Mouse (Mus musculus): ENCODE results near the gene Cd247.

Gene Cd247

DNA sequence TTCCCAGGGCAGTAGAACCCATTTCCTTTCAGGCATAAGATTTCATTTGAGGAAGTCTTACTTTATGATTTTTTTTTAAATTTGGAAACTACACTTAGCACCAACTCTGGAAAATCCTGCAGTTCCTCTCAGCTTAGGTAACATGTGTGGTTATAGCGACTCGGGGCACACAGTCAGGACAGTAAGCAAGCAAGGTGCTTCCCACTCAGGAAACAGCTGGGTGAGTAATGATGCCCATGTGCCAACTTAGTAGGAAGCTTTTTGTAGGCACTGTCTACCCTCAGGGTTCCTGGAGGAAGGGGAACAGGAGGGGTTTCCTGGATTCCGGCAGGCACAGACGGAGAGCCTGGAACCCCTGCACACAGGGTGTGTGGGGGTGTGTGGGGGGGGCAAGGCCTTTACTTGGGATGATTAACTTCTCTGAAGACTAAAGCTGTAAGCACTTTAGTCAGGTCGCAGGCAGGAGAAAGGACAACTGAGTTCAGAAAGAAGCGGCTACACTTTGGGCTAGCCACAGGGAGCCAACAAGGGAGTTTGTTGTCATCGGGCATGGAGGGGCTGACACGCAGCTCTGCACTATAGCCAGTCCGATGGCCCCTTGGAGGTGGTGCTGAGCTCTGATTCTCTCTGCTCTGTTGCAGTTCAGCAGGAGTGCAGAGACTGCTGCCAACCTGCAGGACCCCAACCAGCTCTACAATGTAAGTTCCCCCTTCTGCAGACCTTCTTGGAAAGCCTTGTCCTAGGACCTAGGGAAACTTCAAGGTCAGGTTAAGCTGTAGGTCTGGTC is 67.5 kb downstream of the Cd247 start:
- peak in 1 of 2 experiments; percentile 17 for DNase-seq

- DNase-seq, result no peak
Observed at GRCm38 (mm10) chr1:165857279-165857678, 68.8 kb downstream of the Cd247 start.

DNA sequence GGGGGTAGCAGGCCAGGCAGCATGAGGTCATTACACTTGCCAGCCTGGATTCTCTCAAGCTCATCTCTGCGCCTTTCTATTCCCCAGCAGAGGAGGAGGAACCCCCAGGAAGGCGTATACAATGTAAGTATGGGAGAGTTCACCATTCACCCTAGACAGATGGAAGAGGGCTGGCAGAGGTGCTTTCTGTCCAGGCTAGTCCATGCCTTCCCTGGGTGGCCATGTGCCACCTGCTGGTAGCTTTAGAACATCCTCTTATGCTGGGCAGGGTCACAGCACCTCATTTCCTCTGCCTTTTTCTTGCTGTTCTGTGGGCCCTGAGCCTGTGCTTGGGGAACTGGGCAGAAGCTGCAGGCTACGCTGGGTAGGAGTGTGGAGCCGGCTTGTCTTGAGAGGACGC is 69.9 kb downstream of the Cd247 start:
- no peak for DNase-seq

DNA sequence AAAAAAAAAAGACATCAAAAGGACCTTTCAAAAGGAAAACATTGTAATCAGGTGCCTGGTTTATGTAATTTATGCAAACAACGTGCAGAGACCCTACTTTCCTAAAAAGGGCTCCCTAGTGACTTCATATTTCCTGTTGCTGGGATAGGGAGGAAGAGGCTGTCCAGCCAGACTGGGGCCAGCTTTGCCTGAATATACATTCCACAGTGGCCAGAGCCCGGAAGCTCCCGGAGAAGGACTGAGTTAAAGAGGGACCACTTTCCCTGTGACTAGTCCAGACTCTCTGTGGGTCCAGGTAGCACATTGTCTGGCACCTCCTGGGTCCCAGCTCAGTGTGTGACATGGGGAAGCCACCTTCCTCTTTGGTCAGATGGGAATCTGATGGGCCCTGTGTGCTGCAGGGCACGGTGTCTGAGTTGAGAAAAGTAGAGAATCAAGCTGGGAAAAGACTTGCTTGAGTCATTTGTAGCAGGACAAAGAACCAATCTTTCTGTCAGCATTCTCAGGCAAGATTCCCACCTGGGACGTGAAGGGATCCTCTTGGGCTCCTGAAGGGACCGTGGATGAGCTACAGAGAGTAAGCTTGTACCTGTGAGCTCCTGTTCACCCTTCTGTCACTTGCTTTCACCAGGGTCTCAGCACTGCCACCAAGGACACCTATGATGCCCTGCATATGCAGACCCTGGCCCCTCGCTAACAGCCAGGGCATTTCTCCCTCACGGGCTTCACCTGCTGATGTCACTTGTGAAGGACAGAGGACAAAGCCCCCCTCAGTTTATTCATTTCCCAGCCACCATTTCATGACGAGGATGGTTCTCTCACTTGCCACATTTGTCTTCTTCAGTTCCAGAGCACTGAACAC is 72.1 kb downstream of the Cd247 start:
- no peak for DNase-seq

- no peak for DNase-seq
Observed at GRCm38 (mm10) chr1:165861235-165861609, 72.7 kb downstream of the Cd247 start.

DNA sequence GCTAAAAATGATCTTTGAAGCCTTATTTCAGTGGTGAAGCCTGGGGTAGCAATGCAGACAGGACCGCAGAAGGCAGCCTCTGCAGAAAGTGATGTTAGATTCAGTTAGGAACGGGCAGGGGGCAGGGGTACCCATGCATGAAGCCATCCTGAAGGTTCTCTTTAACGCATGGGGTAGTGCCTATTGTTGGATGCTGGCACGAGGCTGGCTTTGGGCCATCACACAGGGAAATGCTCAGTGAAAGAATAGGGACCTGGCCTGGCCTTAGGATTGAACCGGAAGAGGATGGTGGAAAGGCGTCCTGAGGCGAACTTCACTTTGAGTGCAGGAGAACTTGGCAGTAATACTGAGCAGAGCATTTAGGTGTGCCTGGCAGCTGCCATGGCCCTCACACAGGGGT is 73.6 kb downstream of the Cd247 start:
- no peak for DNase-seq

DNA sequence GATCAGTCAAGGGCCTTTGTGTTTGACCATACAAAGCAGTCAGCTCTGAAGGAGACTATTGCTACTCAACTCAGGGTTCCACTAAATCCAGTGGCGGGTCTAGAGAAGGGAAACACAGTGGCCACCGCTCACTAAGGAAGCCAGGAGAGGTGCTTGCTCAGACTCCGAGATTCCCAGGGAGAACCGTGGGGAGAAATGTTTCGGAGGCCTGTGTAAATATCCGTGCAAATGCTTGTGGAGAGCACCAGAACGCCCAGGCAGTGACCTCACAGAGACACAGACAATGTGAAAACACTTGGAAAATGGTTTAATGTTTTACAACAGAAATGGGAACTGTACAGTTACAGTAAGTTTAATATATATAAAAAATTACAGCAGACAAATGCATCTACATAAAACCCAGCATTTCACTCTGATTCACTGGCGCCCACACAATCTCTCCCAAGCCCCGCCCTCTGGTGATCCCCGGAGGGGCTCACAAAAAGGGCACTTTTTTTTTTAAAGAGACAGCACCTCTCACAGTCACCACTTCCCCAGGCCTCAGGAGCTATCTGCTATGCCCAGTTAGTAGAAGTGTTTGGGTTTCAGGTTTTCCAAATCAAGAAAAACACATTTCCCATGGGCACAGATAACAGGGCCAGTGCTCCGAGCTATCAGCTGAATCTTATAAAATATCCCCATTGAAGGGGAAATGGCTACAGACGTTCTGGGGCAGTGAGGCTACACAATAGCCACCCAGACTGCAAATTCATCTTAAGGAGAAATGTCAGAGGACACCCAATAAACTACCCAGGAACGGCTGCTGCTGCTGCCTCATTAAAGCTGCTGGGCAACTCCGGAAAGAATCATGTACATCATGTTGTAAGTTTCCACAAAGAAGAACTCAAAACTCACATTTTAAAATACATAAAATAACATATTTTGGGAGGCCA is 76.6 kb downstream of the Cd247 start:
- DNase-seq, result no peak

DNA sequence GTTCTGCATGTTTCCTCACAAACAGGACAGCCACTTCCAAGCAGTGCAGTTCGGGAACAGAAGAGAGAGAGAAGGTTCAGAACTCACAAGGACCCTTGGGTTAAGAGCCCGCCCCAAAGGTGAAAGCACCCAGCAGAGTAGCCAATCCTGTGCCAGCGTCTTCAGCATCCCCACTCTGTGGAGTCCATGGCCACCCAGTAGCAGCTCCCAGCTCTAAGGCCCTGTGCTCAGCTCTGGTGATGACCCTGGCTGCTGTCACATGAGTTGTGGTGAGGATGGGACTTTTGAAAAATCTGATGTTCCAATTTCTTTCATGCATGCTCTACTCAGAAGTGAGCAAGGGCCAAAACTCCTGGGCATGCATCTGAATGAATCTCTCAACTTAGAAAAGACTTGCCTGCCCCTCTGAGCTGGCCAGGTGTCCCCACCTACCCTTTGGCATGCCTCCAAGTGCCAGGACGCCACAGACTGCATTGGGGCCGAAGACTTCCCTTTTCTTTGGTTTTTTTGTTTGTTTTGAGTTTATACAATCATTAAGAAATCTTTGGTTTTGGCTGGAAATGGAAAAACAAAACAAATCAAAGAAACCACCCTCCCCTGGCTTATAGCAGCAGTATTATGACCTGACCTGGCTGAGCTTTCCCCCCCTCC is 78.3 kb downstream of the Cd247 start:
- no peak for DNase-seq

DNA sequence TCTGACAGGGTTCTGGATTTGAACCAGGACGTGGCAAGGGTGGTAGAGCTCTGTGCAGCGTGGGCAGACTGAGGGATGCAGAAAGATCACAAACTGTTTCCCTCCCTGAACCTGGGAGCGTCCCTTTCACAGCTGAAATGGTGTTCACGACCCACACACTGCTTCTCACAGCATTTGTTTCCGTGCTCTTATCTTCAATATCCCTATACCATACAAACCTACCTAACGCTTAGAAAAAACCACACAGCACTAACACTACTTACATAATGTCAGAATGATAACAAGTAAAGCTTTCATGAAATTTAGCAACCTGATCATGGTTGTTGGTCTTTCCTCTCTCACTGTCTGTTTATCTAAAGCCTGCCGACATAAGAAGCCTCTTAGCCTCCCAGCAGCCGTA is 80.2 kb downstream of the Cd247 start:
- DNase-seq, result no peak

GRCm38 (mm10) chr1:165874645-165875044 is 86.2 kb downstream of the Cd247 start:
- peak; percentile 72 to 84 for DNase-seq

DNA sequence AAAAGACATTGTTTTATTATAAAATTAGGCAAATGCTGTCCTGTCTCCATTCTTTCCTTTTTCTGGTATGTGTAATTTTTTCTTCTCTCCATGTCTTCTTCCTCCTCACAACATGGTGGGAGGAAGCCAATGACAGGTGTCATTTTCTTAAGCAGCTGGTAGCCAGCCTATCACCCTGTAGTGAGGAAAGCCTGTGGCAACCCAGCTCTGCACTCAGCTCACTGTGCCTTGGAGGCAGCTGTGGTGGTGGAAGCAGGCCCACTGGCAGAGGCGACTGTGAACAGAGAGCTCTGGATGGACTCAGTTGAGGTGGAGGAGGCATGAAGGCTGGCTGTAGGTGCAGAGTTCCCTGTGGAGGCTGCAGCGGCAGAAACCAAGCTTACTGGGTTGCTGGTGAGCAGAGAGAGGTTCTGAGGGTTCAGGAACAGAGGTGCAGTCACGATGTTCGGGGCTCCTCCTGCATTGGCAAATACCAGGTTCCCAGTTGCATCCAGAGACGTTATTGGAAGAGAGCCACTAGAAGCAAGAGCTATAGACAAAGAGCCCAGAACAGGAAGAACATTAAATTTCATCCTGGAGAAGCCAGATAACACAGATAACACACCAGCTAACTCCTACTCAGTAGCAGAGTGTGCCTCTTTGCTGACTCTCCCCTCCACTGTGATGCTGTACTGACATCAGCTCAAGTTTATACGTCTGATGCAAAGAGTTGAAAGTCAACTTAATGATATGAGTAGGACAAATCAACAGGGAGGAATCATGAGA is 87.2 kb downstream of the Cd247 start:
- no peak for DNase-seq

DNA sequence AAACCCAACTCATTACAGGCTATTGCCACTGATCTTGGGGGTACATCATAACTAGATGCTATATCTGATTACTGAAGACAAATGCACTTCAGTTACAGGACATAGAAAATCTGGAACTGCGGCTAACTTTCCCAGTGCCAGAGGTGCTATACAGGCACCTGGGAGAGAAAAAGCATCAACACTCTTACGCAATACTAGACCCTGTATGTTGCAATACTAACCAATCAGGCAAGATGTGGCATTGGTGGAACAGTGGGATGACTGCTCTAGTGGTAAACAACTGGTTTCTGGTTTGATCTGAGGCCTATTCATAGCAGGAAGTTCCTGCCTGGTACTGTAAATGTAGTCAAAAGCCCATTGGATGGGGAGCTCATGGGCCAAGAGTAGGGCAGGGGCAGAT is 90.3 kb downstream of the Cd247 start:
- no peak for DNase-seq

GRCm38 (mm10) chr1:165882146-165882900 is 93.8 kb downstream of the Cd247 start:
- no peak for DNase-seq

DNA sequence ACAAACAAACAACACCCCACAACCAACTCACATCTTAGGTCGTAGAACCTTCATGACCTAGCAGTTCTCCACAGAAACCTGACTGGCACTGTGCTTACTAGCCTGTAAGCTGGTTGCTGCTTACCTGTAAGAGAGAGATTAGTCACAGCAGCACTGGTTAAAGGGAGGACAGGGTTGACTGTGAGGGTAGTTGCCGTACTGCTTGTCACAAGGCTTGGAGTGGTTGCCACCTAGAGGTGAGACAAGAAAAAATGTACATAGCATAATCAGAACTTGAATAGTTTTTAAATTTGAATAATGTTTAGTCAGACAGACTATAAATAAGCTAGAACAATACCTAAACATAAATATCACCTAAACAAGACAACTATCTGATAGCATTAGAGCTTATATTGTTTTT is 103.2 kb downstream of the Cd247 start:
- DNase-seq, result no peak

DNA sequence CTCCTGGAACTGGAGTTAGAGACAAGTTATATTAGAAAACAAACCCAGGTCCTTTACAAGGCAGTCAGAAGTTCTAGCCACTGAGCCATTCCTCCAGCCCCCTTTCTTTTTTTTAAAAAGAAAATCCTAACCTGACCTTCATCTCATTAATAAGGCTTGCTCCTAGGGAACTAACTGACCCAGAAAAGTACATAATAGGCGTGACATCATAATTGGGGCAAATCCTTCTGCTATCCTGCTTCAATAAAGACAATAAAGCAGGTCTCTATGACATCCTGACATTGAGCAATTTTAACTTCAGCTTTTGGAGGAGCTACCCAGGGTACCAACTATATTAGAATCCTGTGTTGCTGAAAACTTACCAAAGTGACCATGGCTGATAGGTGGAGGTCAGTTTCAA is 115.1 kb downstream of the Cd247 start:
- no peak for DNase-seq

DNA sequence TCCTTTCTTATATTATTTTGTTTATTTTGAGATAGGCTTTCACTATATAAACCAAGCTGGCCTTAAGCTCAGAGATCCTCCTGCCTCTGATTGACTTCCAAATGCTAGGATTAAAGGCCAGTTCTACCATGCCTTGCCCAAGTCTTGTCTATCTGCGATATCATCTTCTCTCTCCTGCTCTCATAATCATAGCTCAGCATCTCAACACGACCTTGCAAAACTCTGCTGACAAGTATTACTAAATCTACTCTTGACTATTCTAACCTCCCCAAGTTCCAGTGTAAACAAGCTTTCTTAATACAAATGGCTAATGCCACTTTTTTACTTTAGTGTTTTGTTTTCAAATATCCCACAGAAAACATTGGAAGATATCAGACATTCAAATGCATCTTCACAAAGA is 119.7 kb downstream of the Cd247 start:
- DNase-seq, result no peak

GRCm38 (mm10) chr1:165908806-165909205 is 120.3 kb downstream of the Cd247 start:
- DNase-seq, result no peak

DNA sequence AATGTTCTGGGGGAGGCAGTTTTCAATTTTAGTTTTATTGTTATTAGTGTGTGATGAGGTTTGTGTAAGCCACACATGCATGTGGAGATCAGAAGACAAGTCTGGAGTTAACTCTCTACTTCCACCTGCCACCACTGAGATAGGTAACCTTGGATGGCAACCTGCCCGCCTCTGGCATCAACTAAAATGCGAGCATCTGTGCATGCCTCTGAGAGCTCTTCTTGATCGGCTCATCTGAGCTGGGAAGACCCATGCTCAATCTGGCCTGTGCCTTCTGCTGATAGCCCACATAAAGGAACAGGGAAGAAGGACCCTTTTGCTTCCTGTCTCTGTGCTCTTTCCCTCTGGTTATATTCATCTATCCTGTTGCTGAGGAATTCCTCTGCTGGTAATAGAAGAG is 121.0 kb downstream of the Cd247 start:
- no peak for DNase-seq

GRCm38 (mm10) chr1:165913720-165914415 is 125.4 kb downstream of the Cd247 start:
- DNase-seq, result no peak

DNA sequence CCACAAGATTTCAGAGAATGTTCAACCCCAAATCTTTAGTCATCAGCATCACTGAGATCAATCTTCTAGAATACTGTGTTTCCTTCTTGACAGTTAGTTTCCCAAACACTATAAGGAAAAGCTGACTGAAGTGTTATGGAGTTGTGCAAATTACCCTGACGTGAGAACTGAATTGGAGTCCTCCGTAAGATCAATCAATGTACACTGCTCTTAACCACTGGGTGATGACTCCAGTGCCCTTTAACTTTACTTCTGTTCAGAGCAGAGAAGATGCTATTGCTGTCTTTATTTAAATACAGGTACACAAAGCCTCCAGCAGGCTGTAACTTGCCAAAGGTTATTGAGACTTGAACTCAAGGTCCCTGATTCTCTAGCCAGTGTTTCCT is 125.9 kb downstream of the Cd247 start:
- DNase-seq, result no peak

All from lung, adult 18-20 months (tissue).